Mouse (Mus musculus) E14TG2a.4 (cell line): Measurements from ENCODE around the gene Faiml.

Experiments used
- H3K27me3 ChIP-seq: 2 replicates; pipeline ENCODE4 v1.6.1; 2014; ENCODE audit warnings: low read length, control low read depth; ENCODE audit not compliant: insufficient read depth
- H3K36me3 ChIP-seq: 2 replicates; pipeline ENCODE4 v1.6.1; 2014; ENCODE audit warnings: low read length, control low read depth; ENCODE audit not compliant: insufficient read depth
- H3K4me1 ChIP-seq: replicated peaks from 2 replicates; pipeline ENCODE4 v1.6.1; 2014; ENCODE audit warnings: low read depth, low read length, control low read depth
- H3K4me3 ChIP-seq: replicated peaks from 2 replicates; pipeline ENCODE4 v1.5.1; 2014; ENCODE audit warnings: mild to moderate bottlenecking, low read length
- H3K9me3 ChIP-seq: 2 replicates; pipeline ENCODE4 v1.6.1; 2014; ENCODE audit warnings: low read length, control low read depth
- CTCF ChIP-seq: conservative IDR thresholded peaks from 2 replicates; pipeline ENCODE4 v1.5.1; 2014; ENCODE audit warnings: low read length
- NANOG ChIP-seq: IDR thresholded peaks from 2 replicates; pipeline ENCODE4 v1.6.1; 2014; ENCODE audit warnings: borderline replicate concordance, low read length, mixed read lengths
- POU5F1 ChIP-seq: IDR thresholded peaks from 2 replicates; pipeline ENCODE4 v1.6.1; 2014; ENCODE audit warnings: low read length, borderline replicate concordance

Faiml gene

GRCm38 (mm10) chr9:99217999-99218719 is 18.9 kb downstream of the Faiml start:
- H3K27me3 ChIP-seq = no peaks in the 10 kb centered on the region
- H3K4me1 ChIP-seq = peaks cover 15% of the 10 kb centered on the region
- TF ChIP-seq POU5F1 (no peak), CTCF (no peak), NANOG (no peak)
- H3K36me3 ChIP-seq = no peaks in the 10 kb centered on the region
- no peak overlapping the region for H3K4me3 ChIP-seq
- H3K9me3 ChIP-seq = no peaks in the 10 kb centered on the region

- Histone ChIP-seq H3K4me3 (no peak overlapping the region), H3K4me1 (peaks cover 17% of the 10 kb centered on the region), H3K36me3 (no peaks in the 10 kb centered on the region), H3K9me3 (no peaks in the 10 kb centered on the region), H3K27me3 (no peaks in the 10 kb centered on the region)
- TF ChIP-seq NANOG (no peak), POU5F1 (no peak), CTCF (no peak)
These were observed 20.9 kb downstream of the Faiml start for GRCm38 (mm10) chr9:99216182-99216581.

- no peaks in the 10 kb centered on the region for H3K27me3 ChIP-seq
These were observed 24.4 kb downstream of the Faiml start for GRCm38 (mm10) chr9:99212643-99213042.

GRCm38 (mm10) chr9:99183043-99183670 is 53.9 kb downstream of the Faiml start:
- Histone ChIP-seq H3K36me3 (no peaks in the 10 kb centered on the region), H3K27me3 (no peaks in the 10 kb centered on the region), H3K9me3 (no peaks in the 10 kb centered on the region), H3K4me1 (peaks cover 11% of the 10 kb centered on the region), H3K4me3 (no peak overlapping the region)
- TF ChIP-seq POU5F1 = no peak
- no peak for TF ChIP-seq NANOG
- TF ChIP-seq CTCF = no peak

More at GRCm38 (mm10) chr9:99212643-99213042, 24.4 kb downstream of the Faiml start:
- TF ChIP-seq CTCF (no peak), POU5F1 (no peak), NANOG (no peak)
- Histone ChIP-seq H3K9me3 (no peaks in the 10 kb centered on the region), H3K4me1 (peaks cover 15% of the 10 kb centered on the region), H3K4me3 (no peak overlapping the region), H3K36me3 (no peaks in the 10 kb centered on the region)

GRCm38 (mm10) chr9:99182121-99182520 is 54.9 kb downstream of the Faiml start:
- peaks cover 11% of the 10 kb centered on the region for H3K4me1 ChIP-seq
- TF ChIP-seq CTCF (no peak), POU5F1 (no peak), NANOG (no peak)
- H3K9me3 ChIP-seq = no peaks in the 10 kb centered on the region
- H3K36me3 ChIP-seq = no peaks in the 10 kb centered on the region
- no peak overlapping the region for H3K4me3 ChIP-seq
- no peaks in the 10 kb centered on the region for H3K27me3 ChIP-seq

- H3K9me3 ChIP-seq = no peaks in the 10 kb centered on the region
- TF ChIP-seq NANOG (no peak), CTCF (no peak), POU5F1 (no peak)
These were observed 56.8 kb downstream of the Faiml start for GRCm38 (mm10) chr9:99180272-99180671.

More at GRCm38 (mm10) chr9:99180272-99180671, 56.8 kb downstream of the Faiml start:
- Histone ChIP-seq H3K27me3 (no peaks in the 10 kb centered on the region), H3K4me3 (peak overlapping the region; percentile 45; the same call in 1 of the 2 replicates), H3K4me1 (peaks cover 11% of the 10 kb centered on the region), H3K36me3 (no peaks in the 10 kb centered on the region)
